Mouse (Mus musculus) G1E (cell line): Measurements from ENCODE around the gene Rorb.

ENCODE experiments used
- CTCF ChIP-seq: IDR thresholded peaks from 2 replicates; pipeline ENCODE4 v1.5.1; 2012; ENCODE audit warnings: low read depth, low read length, inconsistent platforms, mixed read lengths
- GATA1 ChIP-seq: IDR thresholded peaks from 2 replicates; pipeline ENCODE4 v1.6.1; 2012; ENCODE audit warnings: borderline replicate concordance, low read length, inconsistent platforms, mixed read lengths

DNA sequence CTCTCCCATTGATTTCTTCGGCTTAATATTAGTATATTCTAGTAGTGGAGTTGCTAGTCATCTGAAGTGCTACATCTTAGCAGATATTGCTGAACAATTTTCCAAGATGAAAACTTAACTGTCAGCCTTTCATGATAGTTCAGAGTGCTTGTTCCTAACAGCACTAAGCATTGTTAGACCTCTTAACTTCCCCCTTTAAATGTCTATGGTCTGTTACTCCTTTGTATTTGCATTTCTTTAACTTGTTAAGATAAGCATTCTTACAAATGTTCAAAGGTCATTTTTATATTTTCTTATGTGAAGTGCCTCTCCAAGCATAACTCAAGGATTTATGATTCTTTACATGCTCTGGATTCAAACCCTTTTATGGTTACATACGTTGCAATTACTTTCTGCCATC is 24.8 kb upstream of the Rorb start:
- no peak for TF ChIP-seq CTCF
- no peak for TF ChIP-seq GATA1
